Mouse (Mus musculus) v-Abl transformed pro-B cells (cell line): ENCODE results near the gene Ryr3.

Experiments used
- in situ Hi-C, 2 experiments: fragments of 400-800 bp; cut with MboI; formaldehyde crosslinking; loops; one replicate each; pipeline ENCODE4 v1.15.1; 2025; ENCODE audit not compliant: unreplicated experiment in 2 of 2

Gene Ryr3

DNA sequence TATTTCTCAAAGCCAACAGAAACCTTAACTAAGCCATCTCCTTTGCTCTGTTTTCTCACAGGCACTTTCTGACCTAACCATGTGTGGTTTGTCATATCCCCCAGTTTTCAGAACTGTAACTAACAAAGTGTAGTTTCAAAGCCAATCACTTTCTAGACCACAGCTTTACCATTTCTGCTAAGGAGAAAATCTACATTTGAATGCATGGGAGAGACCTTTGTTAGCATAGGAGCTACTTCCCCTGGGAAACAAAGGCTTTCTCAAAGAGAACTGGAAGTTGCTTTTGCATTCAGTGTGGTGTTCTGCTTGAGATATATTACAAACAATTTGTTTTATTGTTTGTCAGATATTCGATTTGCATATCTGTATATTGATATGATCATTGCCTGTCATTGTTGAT is 285.1 kb downstream of the Ryr3 start:
- in situ Hi-C loops: no loop called here

DNA sequence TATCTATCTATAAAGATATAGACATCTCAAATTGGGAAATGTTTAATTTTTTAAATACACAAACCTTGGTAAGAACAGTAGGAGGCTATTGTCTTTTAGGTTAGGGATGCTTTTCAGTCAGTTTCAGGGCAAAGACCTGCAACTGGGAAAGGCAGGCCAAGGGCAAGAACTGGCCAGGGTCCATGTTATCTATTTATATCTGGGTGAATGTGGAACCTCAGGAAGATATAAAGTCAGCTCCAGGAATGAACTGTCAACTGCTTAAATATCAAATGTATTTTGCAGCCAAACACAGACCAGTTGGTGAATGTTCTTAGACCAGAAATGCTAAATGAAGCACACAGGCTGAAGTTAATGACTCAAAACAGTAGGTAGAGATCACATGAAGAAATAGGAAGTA is 303.1 kb downstream of the Ryr3 start:
- in situ Hi-C loops: no loop called here

DNA sequence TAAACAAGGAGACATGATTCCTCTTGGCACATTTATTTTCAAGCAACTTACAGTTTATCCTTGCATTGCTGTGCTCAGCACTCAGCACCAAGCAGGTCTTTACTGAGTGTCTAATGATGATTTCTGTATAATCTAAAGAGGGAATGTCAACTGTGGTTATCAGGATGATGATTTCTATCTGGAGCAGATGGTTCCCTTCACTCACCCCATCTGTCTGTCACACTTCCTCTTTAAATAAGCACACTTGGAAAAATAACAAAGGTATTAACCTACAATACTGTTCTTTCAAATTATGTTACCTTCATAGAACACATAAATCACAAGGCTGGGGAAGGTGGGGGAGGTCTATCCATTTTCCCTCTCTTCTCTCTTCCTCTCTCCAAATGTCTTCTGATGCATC is 304.3 kb downstream of the Ryr3 start:
- in situ Hi-C loops: no loop called here

DNA sequence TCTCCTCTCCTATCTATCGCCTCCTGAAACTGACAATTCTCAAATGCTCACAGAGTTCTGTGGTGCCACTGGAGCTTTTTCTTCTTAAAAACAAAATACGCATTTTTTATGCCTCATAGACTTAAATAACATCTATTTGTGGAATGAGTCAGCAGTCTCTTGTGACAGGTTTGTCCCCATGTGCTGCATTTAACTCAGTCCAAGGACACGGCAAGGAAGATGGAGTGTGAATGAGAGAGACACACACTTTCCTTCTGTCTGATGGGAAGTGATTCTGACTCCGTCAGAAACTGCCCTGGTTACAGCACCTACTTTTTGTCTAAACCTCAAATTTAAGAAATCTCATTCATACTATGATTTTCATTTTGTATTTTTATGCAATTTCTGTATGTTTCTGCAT is 306.3 kb downstream of the Ryr3 start:
- in situ Hi-C loops: no loop called here

DNA sequence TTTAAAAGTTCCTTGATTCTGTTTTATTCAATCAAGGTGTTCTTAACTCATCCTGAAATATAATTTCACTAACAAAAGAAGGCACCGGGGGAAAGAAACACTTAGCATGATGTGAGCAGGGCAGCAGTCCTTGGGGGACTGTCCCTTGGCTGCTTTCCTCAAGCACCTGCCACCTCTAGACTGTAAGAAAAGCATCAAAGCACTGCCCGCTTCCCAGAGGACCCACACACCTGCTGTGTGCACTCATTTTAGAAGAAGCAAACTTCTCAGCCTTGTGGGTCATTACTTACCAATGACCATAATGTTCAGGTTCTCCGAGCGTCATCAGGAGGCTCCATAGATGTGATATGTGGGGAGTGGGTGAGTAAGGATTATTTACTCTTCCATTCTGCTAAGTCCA is 307.8 kb downstream of the Ryr3 start:
- in situ Hi-C loops: no loop called here

DNA sequence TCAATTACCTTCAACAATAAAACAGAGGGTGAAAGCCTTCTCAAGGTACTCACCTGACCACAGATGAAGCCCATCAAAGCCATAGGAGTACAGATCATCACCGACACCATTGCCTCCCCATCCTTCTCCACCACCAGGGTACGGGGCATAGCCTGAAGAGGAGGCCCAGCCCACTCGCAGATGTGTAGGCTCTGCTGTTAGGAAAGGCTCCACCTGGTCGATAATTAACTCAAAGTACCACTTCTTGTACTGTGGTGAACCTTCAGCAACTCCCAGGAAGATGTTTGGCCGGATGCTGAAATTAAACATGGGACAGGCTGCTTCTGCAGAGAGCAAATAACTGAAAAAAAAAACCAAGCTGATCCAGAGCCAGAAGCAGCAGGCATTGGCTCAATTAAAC is 316.1 kb downstream of the Ryr3 start:
- in situ Hi-C loops: no loop called here

DNA sequence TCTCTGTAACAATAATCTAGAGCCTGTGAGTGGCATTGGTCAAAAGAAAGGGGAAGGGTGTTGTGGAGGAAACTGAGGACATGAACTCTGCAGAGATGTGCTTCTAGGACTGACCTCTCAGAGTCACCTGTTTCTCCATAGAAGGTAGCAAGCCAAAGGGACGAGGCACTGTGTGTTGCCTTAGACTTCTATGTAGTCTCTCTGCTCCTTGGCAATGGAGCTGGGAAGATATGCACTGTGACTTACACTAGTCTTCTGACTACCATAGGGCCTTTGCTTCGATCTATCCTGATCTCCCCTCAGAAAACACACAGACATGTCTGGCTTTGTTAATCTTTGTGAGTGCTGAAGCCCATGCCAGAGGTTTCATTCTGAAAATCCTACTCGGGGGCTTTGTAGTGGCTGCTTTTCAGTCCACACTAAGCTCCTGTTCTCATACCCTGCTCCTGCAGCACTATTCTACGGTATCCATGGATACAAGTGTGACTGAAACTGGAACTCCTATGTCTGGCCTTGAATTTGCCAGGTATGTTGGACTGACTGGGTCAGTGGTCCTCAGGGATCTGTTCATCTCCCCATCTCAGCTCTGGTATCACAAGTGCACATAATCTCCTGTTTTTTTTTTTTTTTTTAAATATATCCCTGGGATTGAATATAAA is 332.3 kb downstream of the Ryr3 start:
- in situ Hi-C loops: no loop called here

DNA sequence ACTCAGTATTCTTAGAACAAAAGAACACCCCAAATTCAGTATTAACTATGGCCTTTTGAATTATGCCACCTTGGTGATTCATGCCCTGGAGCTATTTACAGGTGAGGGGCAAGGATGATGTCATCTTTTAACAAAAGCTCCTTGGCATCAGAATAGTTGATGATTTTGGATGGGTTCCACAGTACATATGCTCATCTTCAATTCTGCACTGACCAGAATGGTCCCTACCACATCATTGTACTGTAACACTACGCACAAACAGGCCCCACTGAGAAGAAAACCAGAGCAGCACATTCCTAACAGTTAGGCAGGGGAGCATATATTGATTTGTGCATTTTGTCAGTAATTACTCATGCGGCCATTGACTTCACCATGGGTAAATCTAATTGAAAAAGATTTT is 335.1 kb downstream of the Ryr3 start:
- in situ Hi-C loops: no loop called here

DNA sequence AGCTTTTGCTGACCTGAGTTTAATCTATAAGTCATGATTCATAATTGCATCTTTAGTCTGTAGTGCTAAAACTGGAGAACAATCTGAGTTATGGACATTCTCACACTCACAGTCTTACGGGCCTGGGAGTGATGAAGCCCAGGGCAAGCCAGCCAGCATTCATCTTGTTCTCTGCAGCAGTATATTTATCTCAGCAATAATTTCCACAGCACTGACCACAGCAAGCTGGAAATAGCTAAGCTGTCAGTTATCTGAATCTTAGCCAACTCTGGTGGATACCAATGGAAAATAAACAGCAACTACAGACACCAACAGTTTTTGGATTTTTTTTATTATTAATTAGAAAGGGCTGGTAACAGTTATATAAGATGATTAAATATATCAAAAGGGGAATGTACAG is 335.5 kb downstream of the Ryr3 start:
- in situ Hi-C loops: no loop called here

DNA sequence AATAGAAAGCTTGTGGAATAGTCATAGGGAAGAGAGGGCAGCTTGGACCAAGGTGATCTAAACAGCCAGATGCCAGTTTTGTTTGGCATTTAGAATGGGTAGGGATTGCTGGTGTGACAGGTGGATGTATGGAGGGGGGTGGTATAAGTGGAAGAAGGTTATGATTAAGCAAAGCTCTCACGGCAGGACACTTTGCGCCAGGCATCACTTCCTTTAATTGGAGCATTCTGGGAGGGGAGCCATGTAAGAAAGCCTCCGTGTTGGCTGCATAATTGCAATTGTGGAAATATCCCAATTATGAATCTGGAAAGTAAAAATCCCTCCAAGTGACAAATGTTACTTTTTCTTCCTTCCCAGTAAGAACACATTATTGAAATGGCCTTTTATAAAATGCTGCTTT is 339.5 kb downstream of the Ryr3 start:
- in situ Hi-C loops: no loop called here

DNA sequence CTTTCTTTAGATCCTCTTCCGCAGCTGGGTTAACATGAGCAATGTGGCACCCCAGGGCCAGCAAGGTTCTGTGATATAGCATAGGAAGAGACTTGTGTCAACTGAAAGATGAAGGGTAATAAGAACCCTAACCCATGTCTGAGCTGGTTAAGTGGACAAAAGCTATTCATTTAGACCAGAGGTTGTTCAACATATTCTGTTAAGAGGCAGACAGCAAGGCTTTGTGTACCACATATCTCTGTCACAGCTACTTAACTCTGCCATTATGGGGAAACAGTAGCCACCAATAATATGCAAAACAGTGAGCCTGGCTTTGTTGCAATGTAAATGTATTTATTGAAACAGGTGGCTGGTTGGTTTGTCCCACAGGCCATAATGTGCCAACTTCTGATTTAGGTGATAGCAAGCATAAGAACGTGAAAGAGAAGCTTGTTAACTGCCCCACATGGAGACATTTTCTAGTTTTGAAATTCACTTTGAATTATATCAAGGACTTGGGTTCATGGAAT is 350.8 kb downstream of the Ryr3 start:
- in situ Hi-C loops: no loop called here

DNA sequence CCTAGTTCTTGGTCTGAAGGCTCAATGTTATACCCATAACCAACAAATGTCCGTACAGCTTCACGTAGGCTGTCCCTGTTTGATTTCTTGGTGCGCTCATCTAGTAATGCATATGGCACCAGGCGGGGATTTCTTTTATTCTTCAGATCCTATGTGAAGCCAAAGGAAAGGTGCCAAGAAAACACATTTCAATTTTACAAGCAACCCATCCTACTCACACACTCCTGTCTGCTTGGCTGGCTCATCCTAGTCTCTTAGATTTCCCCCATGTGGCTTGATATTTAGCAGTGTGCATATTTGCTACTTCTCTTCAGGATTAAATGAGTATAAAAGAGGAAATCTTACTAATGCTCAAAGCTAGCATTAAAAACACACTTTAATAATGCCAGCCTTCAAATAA is 355.1 kb downstream of the Ryr3 start:
- in situ Hi-C loops: no loop called here

DNA sequence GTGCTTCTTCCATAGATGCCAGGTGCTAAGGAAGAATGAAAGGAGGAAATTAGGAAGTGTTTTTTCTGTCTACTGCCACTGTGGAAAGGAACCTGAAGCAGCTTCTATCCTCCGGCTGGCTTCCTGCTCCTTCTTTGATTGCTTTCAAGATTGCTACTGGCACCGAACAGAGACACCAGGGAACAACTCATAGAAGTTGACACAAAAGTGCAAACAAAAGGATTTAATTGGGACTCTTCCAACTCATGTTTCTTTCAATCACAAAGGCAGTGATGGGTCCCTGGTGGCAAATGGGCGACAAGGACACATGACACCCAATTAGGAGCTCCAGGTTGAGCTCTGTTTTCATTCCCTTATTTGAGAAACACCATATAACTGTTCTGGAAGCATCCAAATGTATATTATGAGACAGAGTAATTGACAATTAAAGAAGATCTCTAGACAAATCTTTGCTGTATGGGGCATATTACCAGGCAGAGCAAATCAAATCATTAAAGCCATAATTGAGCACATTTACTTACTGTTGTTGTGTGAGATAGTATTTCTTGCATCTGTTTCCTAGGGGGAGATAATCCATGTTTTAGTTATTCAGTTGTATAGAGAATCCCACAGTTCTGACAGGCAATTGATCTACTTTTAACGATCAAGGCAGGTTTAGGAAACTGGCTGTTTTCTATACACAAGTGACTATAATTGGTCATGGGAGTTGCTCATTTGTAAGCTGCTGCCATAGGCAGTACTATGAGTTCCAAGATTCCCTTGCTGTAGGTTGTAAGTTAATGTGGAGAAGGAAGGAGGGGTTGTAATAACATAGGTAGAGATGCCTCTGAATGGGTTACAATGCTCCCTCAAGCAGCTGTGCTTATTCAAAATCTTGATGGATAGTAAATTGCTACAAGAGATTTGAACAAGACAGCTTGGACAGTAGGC is 371.0 kb downstream of the Ryr3 start:
- in situ Hi-C loops: no loop called here

DNA sequence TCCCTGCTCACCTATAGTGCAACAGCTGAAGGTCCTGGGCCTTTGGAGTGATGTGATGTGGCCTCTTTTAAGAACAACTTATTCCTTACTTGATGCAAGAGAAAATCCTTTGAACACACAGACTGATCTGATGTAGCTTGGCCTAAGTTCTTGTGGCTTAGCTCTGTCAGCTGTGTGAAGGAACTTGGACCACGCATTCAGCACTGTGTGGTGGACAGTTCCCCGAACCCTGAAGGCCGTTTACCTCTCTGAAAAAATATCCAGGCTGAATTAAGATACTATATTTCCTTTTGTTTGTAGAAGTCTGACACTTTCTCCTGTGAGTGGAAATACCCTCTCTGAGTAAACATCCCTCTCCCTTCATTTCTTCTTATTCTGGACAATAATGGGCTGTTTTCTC is 374.0 kb downstream of the Ryr3 start:
- in situ Hi-C loops: no loop called here

DNA sequence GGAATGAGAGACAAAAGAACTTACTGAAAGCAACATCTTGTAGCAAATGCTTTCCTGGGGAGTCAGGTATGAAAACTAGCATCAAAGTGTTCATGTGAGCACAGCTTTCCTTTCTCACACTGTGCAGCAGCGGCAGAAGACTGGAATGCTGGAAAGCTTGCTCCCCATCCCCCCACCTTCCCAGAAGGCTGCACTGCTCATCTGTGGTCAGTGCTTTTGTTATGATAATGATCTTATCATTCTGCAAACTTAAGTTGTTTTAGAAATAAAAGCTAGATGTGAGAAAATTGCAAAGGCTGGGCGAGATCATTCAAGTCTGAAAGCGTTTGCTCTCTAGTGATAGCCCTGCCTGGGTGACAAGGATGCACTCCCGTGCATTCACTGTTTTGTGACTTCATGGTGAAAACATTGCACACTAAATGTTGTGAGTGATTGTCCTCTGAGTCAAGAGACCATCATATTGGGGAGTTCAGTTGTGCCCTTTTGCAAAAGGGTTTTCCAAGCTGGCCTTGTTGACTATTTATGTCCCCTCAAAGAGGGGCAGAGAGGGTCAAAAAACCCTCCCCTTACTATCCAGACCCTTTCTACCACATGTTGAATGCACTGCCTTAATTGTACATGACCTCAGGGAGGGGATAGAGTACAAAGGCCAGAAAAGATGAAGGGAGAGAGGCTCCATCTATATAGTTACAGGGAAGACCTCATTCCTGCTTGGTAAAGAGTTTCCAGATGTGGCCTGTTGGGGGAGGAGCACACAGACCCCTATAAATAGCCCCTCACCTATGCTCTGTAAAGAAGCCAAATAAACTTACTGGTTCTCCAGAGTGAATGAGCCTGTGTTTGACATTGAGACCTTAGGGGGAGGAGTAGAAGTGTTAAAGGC is 385.2 kb downstream of the Ryr3 start:
- in situ Hi-C loops: no loop called here

DNA sequence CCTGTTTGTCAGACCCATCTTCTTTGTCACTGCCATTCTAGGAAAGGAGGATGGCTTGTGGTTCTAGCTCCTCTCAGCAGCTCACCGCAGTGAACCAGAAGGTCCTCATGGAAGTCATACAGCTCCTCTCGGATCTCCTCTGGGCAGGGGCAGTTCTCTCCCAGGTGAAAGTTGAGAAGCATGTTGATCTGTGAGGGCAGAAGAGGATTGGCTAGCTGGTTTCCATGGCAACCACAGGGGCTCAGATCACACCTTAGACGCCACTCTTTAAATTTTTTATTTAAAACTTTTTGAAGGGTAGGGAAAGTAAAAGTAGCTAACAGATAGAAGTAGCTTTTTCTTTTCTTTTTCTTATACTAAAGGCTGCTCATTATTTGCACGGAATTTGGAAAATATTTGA is 390.3 kb downstream of the Ryr3 start:
- in situ Hi-C loops: no loop called here

DNA sequence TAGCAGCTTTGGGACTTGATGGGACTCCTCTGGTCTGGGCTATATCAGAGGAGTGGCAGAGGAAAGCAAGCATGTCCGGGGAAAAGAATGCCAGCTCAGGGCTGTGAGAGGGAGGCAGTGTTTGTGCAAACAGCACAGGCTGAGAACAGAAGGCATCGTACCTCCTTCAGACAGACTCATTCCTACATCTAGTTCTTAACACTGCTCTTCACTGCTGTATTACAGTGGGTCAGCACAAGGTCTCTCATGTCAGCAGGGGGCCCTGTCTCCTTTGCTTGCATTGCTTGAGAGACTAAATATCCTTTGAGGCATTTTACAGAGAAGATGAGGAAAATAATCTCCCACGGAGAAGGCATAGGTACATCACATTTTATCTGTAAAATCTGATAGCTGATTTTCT is 394.2 kb downstream of the Ryr3 start:
- in situ Hi-C loops: no loop called here

DNA sequence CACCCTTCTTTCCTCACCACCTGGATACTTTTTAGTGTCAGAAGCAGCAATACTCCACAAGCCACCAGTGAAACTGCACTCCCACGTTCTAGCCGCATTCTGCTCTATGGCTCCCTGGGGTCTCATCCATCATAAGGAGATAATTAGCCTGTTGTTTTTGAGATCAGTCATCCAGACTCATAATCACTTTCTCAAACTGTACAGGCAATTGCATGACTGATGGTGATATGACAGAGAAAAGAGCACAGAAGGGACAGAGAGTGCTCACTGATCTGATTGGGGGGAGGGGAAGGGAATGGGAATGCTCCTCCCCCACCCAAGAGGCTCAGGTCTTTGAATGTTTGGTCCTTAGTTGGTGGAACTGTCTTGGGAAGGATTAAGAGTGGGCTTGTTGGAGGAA is 397.8 kb downstream of the Ryr3 start:
- in situ Hi-C loops: no loop called here

DNA sequence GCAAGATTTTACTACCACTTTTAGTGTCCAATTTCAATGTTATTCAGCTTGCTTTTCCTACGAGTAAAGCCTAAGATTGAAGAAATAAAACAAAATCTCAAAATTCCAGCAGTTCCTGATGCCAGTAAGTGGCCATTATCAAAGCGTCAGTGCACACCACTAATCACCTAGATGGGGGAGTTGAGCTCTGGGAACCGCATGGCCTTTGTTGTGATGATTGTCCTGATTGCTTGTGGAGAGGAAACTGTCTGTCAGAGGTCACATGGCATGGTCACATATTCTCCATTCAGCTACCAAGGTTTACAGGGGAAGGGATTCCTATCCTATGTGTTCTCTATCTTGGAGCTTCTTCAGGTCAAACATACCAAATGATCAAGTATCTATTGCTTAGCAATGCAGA is 399.9 kb downstream of the Ryr3 start:
- in situ Hi-C loops: no loop called here

DNA sequence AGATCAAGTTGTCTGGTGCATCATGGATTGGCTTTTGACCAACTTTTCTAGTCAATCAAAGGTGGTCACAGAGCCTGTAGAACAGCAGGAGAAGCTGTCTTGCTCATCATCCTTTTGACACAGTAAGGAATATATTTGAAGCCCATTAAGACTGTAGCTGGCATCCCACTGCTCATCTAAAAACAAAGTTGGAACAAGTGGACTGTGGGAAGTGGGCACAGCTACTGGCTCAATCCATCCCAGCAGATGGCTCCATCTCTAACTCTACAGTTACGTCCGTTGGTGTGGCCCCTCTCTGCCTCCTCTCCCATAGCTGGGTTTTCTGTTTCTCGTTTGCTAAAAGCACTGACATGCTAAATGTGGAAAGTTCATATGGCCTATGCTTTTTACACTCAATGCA is 400.9 kb downstream of the Ryr3 start:
- in situ Hi-C loops: no loop called here
